Mouse (Mus musculus): ENCODE data around the gene Sft2d1. TPM values are rescaled to one million over a fixed set of nuclear protein-coding genes. Genes with fewer than 3 reads are reported as not detected.
A peak's percentile ranks its signal among the peaks of the same experiment; 100 is the strongest.

Sft2d1 gene
- polyA plus RNA-seq, 1 experiment from 2014 or later = 58.6 TPM

DNA sequence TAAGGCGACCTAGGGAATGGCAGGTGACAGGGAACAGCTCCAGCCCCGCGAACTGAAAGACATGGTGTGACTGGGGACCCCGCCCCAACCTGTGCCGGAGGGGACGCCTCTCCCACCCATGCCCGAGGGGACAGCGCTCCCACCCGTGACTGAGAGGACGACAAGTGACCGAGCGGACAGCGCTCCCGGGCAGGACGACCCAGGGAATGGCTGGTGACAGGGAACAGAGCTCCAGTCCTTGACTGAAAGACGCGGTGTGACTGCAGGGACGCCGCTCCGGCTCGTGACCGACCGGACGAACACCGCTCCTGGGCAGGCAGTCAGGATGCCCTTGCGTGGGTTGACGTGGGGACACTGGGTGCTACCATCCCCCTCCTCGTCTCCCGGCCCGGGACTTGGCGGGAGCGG lies 26.6 kb upstream of the Sft2d1 start:
- Histone ChIP-seq H3K36me3 (peaks cover 5% of the 10 kb centered on the region; the same call in 1 of the 2 replicates), H3K27ac (peak overlapping the region; percentile 99), H3K27me3 (no peaks in the 10 kb centered on the region), H3K4me1 (replicated peaks) (peaks cover 15% of the 10 kb centered on the region), H3K4me3 (peak overlapping the region; percentile 96), H3K9ac (peak overlapping the region; percentile 94), H3K9me3 (replicated peaks) (no peaks in the 10 kb centered on the region), H3K4me2 (peak overlapping the region; percentile 91)
- under 1% methylated on average over 32 of the region's 32 CpGs for WGBS
- peak; percentile 10; the same call in 1 of the 2 replicates for ATAC-seq (replicated peaks; ENCODE audit: insufficient number of reproducible peaks, insufficient read depth, low FRiP score, low read depth)

DNA sequence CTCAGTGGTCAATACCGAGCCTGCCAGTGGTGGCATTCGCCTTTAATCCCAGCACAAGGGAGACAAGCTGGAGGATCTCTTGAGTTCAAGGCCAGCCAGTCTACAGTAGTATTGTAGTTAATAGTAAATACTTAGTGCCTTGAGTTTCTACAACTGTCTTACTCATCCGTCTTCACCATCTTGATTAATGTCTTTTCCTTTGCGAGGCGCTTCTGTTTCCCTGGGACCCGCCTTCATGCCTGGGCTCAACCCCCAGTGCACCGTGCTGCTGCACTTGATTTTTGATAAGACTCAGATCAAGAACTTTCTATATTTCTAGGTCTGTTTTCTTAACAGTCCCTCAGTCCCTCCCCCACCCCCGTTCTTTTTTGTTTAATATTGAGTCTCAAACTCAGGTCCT lies 25.8 kb upstream of the Sft2d1 start:
- Histone ChIP-seq H3K9ac (0 out of 2 replicates have a peak overlapping the region, but pooled peaks have one; percentile 94), H3K4me2 (peak overlapping the region; percentile 91), H3K27ac (no peak overlapping the region), H3K27me3 (no peaks in the 10 kb centered on the region), H3K4me3 (peak overlapping the region; percentile 96), H3K36me3 (peaks cover 5% of the 10 kb centered on the region; the same call in 1 of the 2 replicates), H3K9me3 (replicated peaks) (no peaks in the 10 kb centered on the region), H3K4me1 (replicated peaks) (peaks cover 15% of the 10 kb centered on the region)
- 38% methylated on average over 8 of the region's 8 CpGs for WGBS
- ATAC-seq (replicated peaks; ENCODE audit: insufficient number of reproducible peaks, insufficient read depth, low FRiP score, low read depth) = no peak

DNA sequence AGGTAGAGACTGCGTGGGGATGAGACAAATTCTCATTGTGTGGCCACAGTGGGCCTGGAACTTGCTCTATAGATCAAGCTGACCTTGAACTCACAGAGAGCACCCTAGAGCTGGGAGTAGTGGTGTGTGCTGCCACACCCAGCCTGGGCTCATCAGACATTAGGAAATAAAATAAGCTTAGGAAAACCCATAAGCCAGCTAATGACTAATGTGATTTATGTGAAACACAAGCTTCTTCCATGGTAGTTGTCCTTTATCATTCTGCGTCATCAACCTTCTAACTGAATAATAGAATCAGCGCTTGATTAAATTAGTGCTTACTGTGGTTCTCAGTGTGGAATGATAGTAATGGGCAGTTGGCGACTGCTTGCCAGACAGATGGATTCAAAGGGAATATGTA lies 23.9 kb upstream of the Sft2d1 start:
- peaks cover 7% of the 10 kb centered on the region; the same call in 1 of the 2 replicates for H3K36me3 ChIP-seq
- 85% methylated on average over 4 of the region's 4 CpGs for WGBS

DNA sequence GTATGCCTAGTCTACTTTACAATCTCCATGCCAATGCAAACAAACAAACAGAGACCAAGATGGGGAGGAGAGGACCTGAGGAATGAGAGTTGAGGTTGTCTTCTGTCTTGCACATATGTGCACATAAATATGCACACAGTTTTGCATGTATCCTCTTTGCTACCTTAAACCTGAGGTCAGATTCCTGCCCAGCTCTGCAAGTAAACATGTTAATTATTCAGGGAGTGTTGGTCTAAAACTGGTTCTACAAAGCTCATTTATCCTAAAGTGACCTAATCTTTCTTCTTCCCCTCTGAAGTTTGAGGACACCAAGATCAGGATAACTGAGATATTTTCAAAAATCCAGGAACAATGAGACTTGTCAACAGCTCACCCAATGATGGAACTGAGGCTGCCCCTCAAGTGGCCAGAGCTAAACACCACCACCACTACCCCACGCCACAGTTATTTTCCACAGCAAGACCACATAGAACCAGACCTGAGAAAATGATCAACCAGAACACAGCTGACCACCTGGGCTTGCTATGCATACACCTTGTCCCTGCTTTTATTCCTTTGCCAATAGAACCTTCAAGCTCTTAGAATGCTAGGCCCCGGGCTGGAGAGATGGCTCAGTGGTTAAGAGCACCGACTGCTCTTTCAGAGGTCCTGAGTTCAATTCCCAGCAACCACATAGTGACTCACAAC lies 20.8 kb upstream of the Sft2d1 start:
- ATAC-seq (replicated peaks; ENCODE audit: insufficient number of reproducible peaks, insufficient read depth, low FRiP score, low read depth) = no peak
- Histone ChIP-seq H3K27ac (no peak overlapping the region), H3K27me3 (no peaks in the 10 kb centered on the region), H3K9me3 (replicated peaks) (no peaks in the 10 kb centered on the region), H3K9ac (no peak overlapping the region), H3K36me3 (peaks cover 11% of the 10 kb centered on the region; the same call in 1 of the 2 replicates), H3K4me1 (replicated peaks) (peaks cover 1% of the 10 kb centered on the region; the same call in 1 of the 2 replicates), H3K4me3 (no peak overlapping the region), H3K4me2 (no peak overlapping the region)
- WGBS = 96% methylated on average over 3 of the region's 3 CpGs

More for the DNA sequence above, 23.9 kb upstream of the Sft2d1 start:
- no peak overlapping the region for H3K4me3 ChIP-seq
- no peaks in the 10 kb centered on the region for H3K9me3 ChIP-seq (replicated peaks)
- no peak overlapping the region for H3K27ac ChIP-seq
- peaks cover 14% of the 10 kb centered on the region for H3K4me1 ChIP-seq (replicated peaks)
- no peaks in the 10 kb centered on the region for H3K27me3 ChIP-seq
- no peak for ATAC-seq (replicated peaks; ENCODE audit: insufficient number of reproducible peaks, insufficient read depth, low FRiP score, low read depth)
- H3K4me2 ChIP-seq = no peak overlapping the region
- H3K9ac ChIP-seq = no peak overlapping the region

DNA sequence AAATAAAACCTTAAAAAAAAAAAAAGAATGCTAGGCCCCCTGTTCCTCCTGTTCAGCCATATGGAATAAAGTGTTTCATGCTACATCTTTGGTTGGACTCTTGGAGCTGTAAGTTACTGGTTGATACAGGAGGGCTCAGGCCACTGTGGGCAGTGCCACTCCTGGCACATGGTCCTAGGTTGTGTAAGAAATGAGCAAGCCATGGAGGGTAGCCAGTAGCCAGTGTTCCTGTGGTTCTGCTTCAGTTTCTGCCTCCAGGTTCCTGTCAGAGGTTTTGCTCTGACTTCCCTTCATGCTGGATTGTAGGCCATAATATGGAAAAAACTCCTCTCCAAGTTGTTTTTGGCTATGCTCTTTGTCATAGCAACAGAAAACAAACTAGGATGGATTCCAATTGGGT lies 20.2 kb upstream of the Sft2d1 start:
- Histone ChIP-seq H3K36me3 (peaks cover 11% of the 10 kb centered on the region; the same call in 1 of the 2 replicates), H3K27me3 (no peaks in the 10 kb centered on the region), H3K4me1 (replicated peaks) (no peaks in the 10 kb centered on the region), H3K27ac (no peak overlapping the region), H3K9ac (no peak overlapping the region), H3K4me3 (no peak overlapping the region), H3K9me3 (replicated peaks) (no peaks in the 10 kb centered on the region), H3K4me2 (no peak overlapping the region)
- no peak for ATAC-seq (replicated peaks; ENCODE audit: insufficient number of reproducible peaks, insufficient read depth, low FRiP score, low read depth)

DNA sequence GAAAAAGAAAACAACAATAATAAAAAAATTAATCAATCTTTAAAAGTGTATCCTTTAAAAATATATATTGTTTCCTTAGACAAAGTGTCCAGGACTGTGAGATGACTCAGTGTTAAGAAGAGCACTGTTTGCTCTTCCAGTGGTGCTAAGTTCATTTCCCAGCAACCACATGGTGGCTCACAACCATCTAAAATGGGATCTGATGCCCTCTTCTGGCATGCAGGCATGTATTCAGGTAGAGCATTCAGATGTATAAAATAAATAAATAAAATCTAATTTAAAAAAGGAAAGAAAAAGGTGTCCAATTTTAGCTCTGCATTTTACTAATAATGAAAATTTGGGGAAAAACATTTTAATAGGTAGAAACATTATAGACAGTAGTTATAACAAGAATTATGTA lies 15.1 kb upstream of the Sft2d1 start:
- Histone ChIP-seq H3K27me3 (no peaks in the 10 kb centered on the region), H3K4me3 (no peak overlapping the region), H3K36me3 (peaks cover 4% of the 10 kb centered on the region; the same call in 1 of the 2 replicates), H3K27ac (no peak overlapping the region), H3K4me2 (no peak overlapping the region), H3K4me1 (replicated peaks) (no peaks in the 10 kb centered on the region), H3K9me3 (replicated peaks) (no peaks in the 10 kb centered on the region), H3K9ac (no peak overlapping the region)
- no peak for ATAC-seq (replicated peaks; ENCODE audit: insufficient number of reproducible peaks, insufficient read depth, low FRiP score, low read depth)

DNA sequence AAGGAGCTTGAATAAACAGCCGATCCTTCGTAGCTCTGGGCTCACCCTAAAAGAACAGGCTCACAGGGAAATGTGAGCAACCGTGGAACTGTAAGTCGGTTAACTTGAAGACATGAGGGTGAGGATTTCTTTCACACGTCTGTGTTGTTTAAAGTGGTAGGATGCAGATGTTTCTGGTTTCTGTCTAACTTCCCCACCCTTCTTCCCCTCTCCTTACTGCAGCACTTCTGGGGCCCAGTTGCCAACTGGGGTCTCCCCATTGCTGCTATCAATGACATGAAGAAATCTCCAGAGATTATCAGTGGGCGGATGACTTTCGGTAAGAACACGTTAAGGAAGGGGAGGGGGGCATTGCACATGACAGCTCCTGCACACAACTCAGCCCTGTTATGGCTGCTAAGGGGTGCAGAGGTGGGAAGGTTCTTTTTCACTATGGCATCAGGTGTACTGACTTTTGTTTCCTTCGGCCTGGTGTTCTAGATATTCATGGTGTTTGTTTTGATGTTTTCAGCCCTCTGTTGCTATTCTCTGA lies 14.5 kb upstream of the Sft2d1 start:
- ATAC-seq (replicated peaks; ENCODE audit: insufficient number of reproducible peaks, insufficient read depth, low FRiP score, low read depth) = no peak
- Histone ChIP-seq H3K4me3 (no peak overlapping the region), H3K4me2 (no peak overlapping the region), H3K36me3 (peaks cover 4% of the 10 kb centered on the region; the same call in 1 of the 2 replicates), H3K27me3 (no peaks in the 10 kb centered on the region), H3K27ac (no peak overlapping the region), H3K9me3 (replicated peaks) (no peaks in the 10 kb centered on the region), H3K9ac (no peak overlapping the region), H3K4me1 (replicated peaks) (no peaks in the 10 kb centered on the region)
- WGBS = 76% methylated on average over 9 of the region's 9 CpGs

DNA sequence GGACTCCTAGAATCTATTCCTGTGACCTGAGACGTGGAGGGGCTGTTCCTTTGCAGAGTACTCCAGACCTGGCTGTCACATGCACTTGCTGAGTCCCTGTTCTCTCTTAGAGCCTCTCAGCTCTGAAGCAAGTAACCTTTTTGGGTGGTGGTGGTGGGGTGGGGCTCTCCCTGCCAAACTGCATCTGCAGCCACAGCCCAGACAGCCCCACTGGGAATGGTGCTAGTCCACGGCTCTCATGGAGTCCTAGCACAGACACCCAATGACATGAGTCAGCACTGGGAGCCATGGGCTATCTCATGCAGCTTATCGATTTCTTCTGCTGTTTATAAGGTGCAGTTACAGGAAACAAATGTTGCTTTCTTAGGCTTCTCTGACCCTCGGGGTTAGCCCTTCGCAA lies 13.2 kb upstream of the Sft2d1 start:
- Histone ChIP-seq H3K9ac (no peak overlapping the region), H3K4me1 (replicated peaks) (no peaks in the 10 kb centered on the region)
- 79% methylated on average over 5 of the region's 5 CpGs for WGBS

DNA sequence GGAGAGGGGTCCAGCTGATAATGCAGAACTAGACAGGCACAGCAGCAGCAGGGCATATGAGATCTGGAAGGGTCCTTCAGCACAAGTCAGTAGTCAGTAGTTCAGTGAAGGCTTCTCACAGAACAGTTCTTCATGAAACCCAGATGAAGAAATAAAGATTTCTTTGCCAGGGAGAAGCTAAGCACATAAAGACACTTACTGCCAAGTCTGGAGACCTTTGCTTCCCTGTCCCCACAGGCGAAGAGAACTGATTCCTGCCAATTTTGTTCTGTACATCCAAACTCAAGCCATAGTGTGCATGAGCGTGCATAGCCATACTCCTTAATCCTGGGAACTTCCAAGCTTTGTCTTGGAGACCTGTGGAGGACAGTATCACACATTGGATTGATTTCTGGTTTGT lies 12.6 kb upstream of the Sft2d1 start:
- Histone ChIP-seq H3K9me3 (replicated peaks) (no peaks in the 10 kb centered on the region), H3K27ac (no peak overlapping the region), H3K4me3 (no peak overlapping the region), H3K9ac (no peak overlapping the region), H3K36me3 (peaks cover 3% of the 10 kb centered on the region; the same call in 1 of the 2 replicates), H3K4me1 (replicated peaks) (no peaks in the 10 kb centered on the region), H3K27me3 (no peaks in the 10 kb centered on the region), H3K4me2 (no peak overlapping the region)
- 82% methylated on average over 2 of the region's 2 CpGs for WGBS
- ATAC-seq (replicated peaks; ENCODE audit: insufficient number of reproducible peaks, insufficient read depth, low FRiP score, low read depth) = no peak

More for the DNA sequence above, 13.2 kb upstream of the Sft2d1 start:
- peaks cover 4% of the 10 kb centered on the region; the same call in 1 of the 2 replicates for H3K36me3 ChIP-seq
- no peak overlapping the region for H3K27ac ChIP-seq
- no peak for ATAC-seq (replicated peaks; ENCODE audit: insufficient number of reproducible peaks, insufficient read depth, low FRiP score, low read depth)
- no peak overlapping the region for H3K4me3 ChIP-seq
- no peak overlapping the region for H3K4me2 ChIP-seq
- H3K27me3 ChIP-seq = no peaks in the 10 kb centered on the region
- no peaks in the 10 kb centered on the region for H3K9me3 ChIP-seq (replicated peaks)

DNA sequence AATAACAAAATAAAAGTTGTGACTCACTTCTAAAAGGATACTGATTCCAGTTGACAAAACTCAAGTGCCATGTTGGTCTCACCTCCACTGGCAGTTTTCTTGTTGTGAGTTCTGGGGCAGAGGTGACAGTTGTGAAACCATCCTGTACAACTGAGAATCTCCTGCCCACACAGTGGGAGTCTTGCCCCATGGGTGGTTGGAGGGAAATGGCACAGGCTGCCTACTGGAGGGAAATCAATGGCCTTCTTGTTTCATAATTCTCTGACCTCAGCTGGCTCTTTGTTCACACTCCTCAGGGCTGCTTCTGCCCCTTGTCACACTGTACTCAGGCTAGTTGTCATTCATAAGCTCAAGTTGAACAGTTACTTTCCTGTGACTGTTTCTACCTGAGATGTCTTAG lies 11.4 kb upstream of the Sft2d1 start:
- no peak overlapping the region for H3K9ac ChIP-seq
- H3K27ac ChIP-seq = no peak overlapping the region
- no peaks in the 10 kb centered on the region for H3K9me3 ChIP-seq (replicated peaks)
- ATAC-seq (replicated peaks; ENCODE audit: insufficient number of reproducible peaks, insufficient read depth, low FRiP score, low read depth) = no peak
- no peak overlapping the region for H3K4me2 ChIP-seq
- H3K36me3 ChIP-seq = no peaks in the 10 kb centered on the region
- H3K4me1 ChIP-seq (replicated peaks) = no peaks in the 10 kb centered on the region
- H3K4me3 ChIP-seq = no peak overlapping the region
- no peaks in the 10 kb centered on the region for H3K27me3 ChIP-seq

DNA sequence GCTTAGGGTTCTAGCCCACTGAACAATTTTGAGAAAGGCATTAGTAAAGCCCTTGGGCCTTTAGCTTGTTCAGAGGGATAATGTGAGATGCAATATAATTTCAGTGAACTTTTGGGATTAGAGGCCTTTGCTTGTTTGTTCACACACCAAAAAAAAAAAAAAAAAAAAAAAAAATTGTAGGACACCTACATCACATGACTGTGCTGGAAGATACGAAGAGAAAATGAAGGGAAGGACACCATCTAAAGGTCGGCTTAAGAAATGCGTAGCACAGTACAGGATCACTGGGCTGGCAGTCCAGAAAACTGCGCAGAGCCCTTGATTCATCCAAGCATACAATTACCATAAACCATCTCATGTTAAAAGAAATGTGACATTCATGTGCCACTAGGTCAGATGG lies 9.4 kb upstream of the Sft2d1 start:
- Histone ChIP-seq H3K4me3 (no peak overlapping the region), H3K4me2 (no peak overlapping the region), H3K9ac (no peak overlapping the region), H3K4me1 (replicated peaks) (0 out of 2 replicates have a peak, but pooled peaks cover 2% of the 10 kb centered on the region), H3K36me3 (no peaks in the 10 kb centered on the region), H3K9me3 (replicated peaks) (no peaks in the 10 kb centered on the region), H3K27me3 (no peaks in the 10 kb centered on the region), H3K27ac (no peak overlapping the region)
- ATAC-seq (replicated peaks; ENCODE audit: insufficient number of reproducible peaks, insufficient read depth, low FRiP score, low read depth) = no peak
- 66% methylated on average over 4 of the region's 4 CpGs for WGBS

All from heart, embryonic 15.5 days (tissue).